Mouse (Mus musculus) spleen, adult 10 weeks (tissue): ENCODE results near the gene Lce1f. TPM values are rescaled to one million over a fixed set of nuclear protein-coding genes. Genes with fewer than 3 reads are reported as not detected.

Experiments
- polyA plus RNA-seq: library from polyadenylated mRNA; stranded (reverse); fragments of 350-450 nt; fragmentation: Illumina TruSeq; extraction: RNeasy Lipid Tissue Mini Kit (QIAGEN cat#74804); gene quantifications from one replicate; pipeline ENCODE4 v1.2.3, GENCODE M21; 2015; ENCODE audit warnings: low replicate concordance; ENCODE audit not compliant: insufficient read depth

The Lce1f gene
- not detected for polyA plus RNA-seq

DNA sequence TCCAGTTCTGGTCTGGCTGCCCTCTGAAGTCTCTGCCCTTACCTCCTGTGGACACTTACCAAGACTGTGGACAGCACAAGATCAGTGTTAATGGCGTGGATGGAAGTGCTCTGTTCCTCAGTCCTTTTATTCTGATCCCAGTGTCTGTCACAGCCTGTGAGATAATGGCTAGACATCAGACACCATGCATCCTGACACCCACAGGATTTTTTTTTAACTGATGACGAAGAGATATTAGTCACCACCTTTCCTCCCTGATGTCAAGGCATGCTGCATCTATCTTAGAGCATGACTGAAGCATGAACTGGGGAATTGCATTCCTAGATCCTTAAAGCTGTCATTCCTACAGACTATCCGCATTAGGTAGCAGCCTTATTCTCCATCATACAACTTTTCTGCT lies at the start of gene Lce1f:
Gene Lce1f (minus strand): TSS at position 101 of the 400 bp plus-strand sequence.

DNA sequence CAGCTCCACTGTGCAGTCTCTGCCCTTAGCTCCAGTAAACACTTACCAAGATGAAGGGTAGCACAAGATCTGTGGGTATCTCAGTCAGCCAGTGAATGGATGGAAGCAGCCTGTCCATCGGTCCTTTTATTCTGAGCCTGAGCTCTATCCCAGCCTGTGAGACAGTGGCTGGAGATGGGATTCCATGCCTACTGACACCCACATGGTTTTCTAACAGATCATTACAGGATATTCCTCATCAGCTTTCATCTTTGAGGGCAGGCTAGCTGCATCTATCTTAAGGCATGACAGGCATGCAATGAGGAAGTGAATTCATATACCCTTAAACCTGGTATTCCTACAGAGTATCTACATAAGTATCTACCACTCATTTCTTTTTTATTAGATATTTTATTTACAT lies 44.8 kb upstream of the Lce1f start, which contains the start of gene Lce1h:
Gene Lce1h (minus strand): TSS at position 101 of the 400 bp plus-strand sequence.

DNA sequence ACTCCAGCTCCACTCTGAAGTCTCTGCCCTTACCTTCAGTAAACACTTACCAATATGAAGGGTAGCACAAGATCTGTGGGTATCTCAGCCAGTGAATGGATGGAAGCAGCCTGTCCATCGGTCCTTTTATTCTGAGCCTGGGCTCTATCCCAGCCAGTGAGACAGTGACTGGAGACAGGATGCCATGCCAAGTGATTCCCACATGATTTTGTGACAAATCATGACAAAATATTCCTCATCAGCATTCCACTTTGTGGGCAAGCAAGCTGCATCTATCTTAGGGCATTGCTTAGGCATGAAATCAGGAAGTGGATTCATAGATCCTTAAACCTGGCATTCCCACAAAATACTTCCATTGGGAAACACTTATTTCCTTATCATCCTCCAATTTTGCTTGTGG lies 32.1 kb upstream of the Lce1f start, which contains the start of gene Lce1g:
Gene Lce1g (minus strand): TSS at position 101 of the 400 bp plus-strand sequence.

GRCm38 (mm10) chr3:92738996-92739395 lies 18.8 kb upstream of the Lce1f start, which contains the start of gene Gm38119:
Gene Gm38119 (minus strand): TSS chr3:92739096.

DNA sequence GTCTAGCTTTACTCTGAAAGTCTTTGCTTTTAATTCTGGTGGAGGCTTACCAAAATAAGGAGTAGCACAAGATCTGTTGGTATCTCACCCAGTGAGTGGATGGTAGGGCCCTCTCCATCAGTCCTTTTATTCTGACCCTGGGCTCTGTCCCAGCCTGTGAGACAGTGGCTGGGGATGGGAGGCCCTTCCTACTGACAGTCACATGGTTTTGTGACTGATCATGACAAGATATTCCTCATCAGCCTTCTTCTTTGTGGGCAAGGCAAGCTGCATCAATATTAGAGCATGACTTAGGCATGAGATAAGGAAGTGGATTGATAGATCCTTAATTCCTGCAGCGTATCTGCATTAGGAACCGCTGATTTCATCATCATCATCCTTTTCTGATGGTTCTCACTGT lies 11.2 kb downstream of the Lce1f start, which contains the start of gene Lce1e:
Gene Lce1e (minus strand): TSS at position 101 of the 400 bp plus-strand sequence.

DNA sequence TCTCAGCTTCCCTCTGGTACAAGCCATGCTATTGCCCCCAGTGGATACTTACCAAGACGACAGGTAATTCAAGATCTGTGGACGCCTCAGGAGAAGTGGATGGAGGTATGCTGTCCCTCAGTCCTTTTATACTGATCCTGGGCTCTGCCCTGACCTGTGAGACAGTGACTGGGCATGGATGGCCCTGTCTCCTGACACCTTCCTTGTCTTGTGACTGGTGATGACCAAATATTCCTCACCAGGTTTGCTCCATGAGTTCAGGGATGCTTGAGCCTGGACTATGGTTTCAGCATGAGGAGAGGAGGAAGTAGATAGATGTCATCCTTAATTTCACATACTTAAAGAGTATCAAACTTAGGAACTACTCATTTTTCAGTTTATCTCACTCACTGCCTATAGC lies 33.0 kb downstream of the Lce1f start, which contains the start of gene Lce1d:
Gene Lce1d (minus strand): TSS at position 101 of the 400 bp plus-strand sequence.

GRCm38 (mm10) chr3:92678947-92679346 lies 41.2 kb downstream of the Lce1f start, which contains the start of gene Lce1c:
Gene Lce1c (plus strand): TSS chr3:92679247.

DNA sequence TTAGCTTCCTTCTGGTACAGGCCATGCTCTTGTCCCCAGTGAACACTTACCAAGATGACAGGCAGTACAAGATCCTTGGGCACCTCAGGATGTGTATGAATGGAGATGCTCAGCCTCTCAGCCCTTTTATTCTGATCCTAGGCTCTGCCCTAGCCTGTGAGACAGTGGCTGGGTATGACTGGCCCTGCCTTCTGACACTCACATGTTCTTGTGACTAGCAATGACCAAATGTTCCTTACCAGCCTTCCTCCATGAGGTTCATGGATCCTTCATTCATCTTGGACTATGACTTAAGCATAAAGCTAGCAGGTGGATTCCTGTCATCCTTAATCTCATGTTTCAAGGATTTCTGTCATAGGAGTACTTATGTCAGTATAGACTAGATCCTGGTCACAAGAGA lies 49.9 kb downstream of the Lce1f start, which contains the start of gene Lce1a2:
Gene Lce1a2 (minus strand): TSS at position 101 of the 400 bp plus-strand sequence.

Other genes starting within 250 kb of the Lce1f start
- gene Sprr1a, start 234.5 kb downstream of the Lce1f start, polyA plus RNA-seq, result not detected
- gene Sprr4, start 219.9 kb downstream of the Lce1f start, polyA plus RNA-seq, result not detected
- not detected for gene 2310046K23Rik, start 185.8 kb downstream of the Lce1f start, polyA plus RNA-seq
- gene Ivl, start 146.6 kb downstream of the Lce1f start, polyA plus RNA-seq, result not detected
- gene Smcp, start 131.4 kb downstream of the Lce1f start, polyA plus RNA-seq, result not detected
- gene 2210017I01Rik, start 112.9 kb downstream of the Lce1f start, polyA plus RNA-seq, result not detected
- not detected for gene Lce6a, start 98.7 kb downstream of the Lce1f start, polyA plus RNA-seq
- not detected for gene Lce1a1, start 72.0 kb downstream of the Lce1f start, polyA plus RNA-seq
- not detected for gene Lce1b, start 63.4 kb downstream of the Lce1f start, polyA plus RNA-seq
- not detected for gene Lce1a2, start 50.0 kb downstream of the Lce1f start, polyA plus RNA-seq
- gene Lce1c, start 41.1 kb downstream of the Lce1f start, polyA plus RNA-seq, result not detected
- gene Lce1d, start 33.1 kb downstream of the Lce1f start, polyA plus RNA-seq, result not detected
- gene Lce1e, start 11.3 kb downstream of the Lce1f start, polyA plus RNA-seq, result not detected
- not detected for gene Gm38119, start 18.7 kb upstream of the Lce1f start, polyA plus RNA-seq
- not detected for gene Lce1g, start 32.0 kb upstream of the Lce1f start, polyA plus RNA-seq
- not detected for gene Lce1h, start 44.7 kb upstream of the Lce1f start, polyA plus RNA-seq
- gene Lce1i, start 58.5 kb upstream of the Lce1f start, polyA plus RNA-seq, result not detected
- not detected for gene Lce1j, start 70.2 kb upstream of the Lce1f start, polyA plus RNA-seq
- gene Lce1k, start 87.5 kb upstream of the Lce1f start, polyA plus RNA-seq, result not detected
- not detected for gene Kprp, start 106.9 kb upstream of the Lce1f start, polyA plus RNA-seq
- not detected for gene Lce1l, start 130.9 kb upstream of the Lce1f start, polyA plus RNA-seq
- gene 2310050C09Rik, start 149.9 kb upstream of the Lce1f start, polyA plus RNA-seq, result not detected
- not detected for gene Lce3a, start 205.9 kb upstream of the Lce1f start, polyA plus RNA-seq
- not detected for gene Lce3b, start 212.6 kb upstream of the Lce1f start, polyA plus RNA-seq
- not detected for gene Lce3c, start 224.1 kb upstream of the Lce1f start, polyA plus RNA-seq
- not detected for gene Lce3d, start 237.0 kb upstream of the Lce1f start, polyA plus RNA-seq
- not detected for gene Lce3e, start 246.7 kb upstream of the Lce1f start, polyA plus RNA-seq